Mouse (Mus musculus) stomach, postnatal 0 days (tissue): ENCODE results near the gene Gga1. TPM values are rescaled to one million over a fixed set of nuclear protein-coding genes. Genes with fewer than 3 reads are reported as not detected.
A peak's percentile ranks its signal among the peaks of the same experiment; 100 is the strongest.

Experiments
- ATAC-seq: fragments of 200-750 bp; cut with Nextera tagmentation; 2 replicates; pipeline ENCODE4 v1.8.0; 2017; ENCODE audit not compliant: low FRiP score, low TSS enrichment
- DNase-seq: peaks from one replicate; pipeline ENCODE4 v3.0.0-alpha.2; 2016; ENCODE audit warnings: low spot score
- H3K27ac ChIP-seq: fragments of 300-500 bp; sonication (generic); replicated peaks from 2 replicates; pipeline ENCODE4 v1.5.1; 2014; ENCODE audit warnings: mild to moderate bottlenecking, control low read depth
- H3K27me3 ChIP-seq: fragments of 300-500 bp; sonication (generic); 2 replicates; pipeline ENCODE4 v1.6.1; 2014; ENCODE audit warnings: low read length; ENCODE audit not compliant: control insufficient read depth, insufficient read depth
- H3K36me3 ChIP-seq: fragments of 300-500 bp; sonication (generic); 2 replicates; pipeline ENCODE4 v1.6.1; 2014; ENCODE audit warnings: low read length, mixed read lengths; ENCODE audit not compliant: control insufficient read depth, insufficient read depth
- H3K4me1 ChIP-seq: fragments of 300-500 bp; sonication (generic); replicated peaks from 2 replicates; pipeline ENCODE4 v1.6.1; 2014; ENCODE audit warnings: antibody characterized with exemption; ENCODE audit not compliant: control insufficient read depth, insufficient read depth
- H3K4me2 ChIP-seq: fragments of 300-500 bp; sonication (generic); replicated peaks from 2 replicates; pipeline ENCODE4 v1.6.1; 2014; ENCODE audit warnings: low read depth, mild to moderate bottlenecking, control low read depth, moderate library complexity
- H3K4me3 ChIP-seq: fragments of 300-500 bp; sonication (generic); 2 replicates; pipeline ENCODE4 v1.5.1; 2014; ENCODE audit warnings: low read depth, low read length, control low read depth
- H3K9ac ChIP-seq: fragments of 300-500 bp; sonication (generic); 2 replicates; pipeline ENCODE4 v1.6.1; 2014; ENCODE audit warnings: mild to moderate bottlenecking, low read length, control low read depth, mixed read lengths
- H3K9me3 ChIP-seq: fragments of 300-500 bp; sonication (generic); 2 replicates; pipeline ENCODE4 v1.6.1; 2016; ENCODE audit warnings: low read length; ENCODE audit not compliant: control insufficient read depth
- CTCF ChIP-seq: IDR thresholded peaks from 2 replicates; pipeline ENCODE4 v1.5.1; 2016; ENCODE audit warnings: antibody characterized with exemption, low read depth, mild to moderate bottlenecking, moderate library complexity
- EP300 ChIP-seq: optimal IDR thresholded peaks from 2 replicates; pipeline ENCODE3; 2016; ENCODE audit warnings: antibody characterized with exemption
- WGBS: fragments of 180-500 bp; shearing (Covaris S2); extraction: QIAGEN DNeasy Blood & Tissue Kit; methylation state at CpG from one replicate; pipeline ENCODE4 v1.1.7; 2014; 5-methylcytosine and 5-hydroxymethylcytosine counted together
- polyA plus RNA-seq: library from polyadenylated mRNA; unstranded; fragments of >200 nt; fragmentation: Nextera tagmentation; extraction: Ambion mirVana; gene quantifications from 2 replicates; pipeline ENCODE4 v1.2.1, GENCODE M21; 2015

Gene Gga1
- 35.6 and 39.3 TPM in 2 replicates for polyA plus RNA-seq

- Histone ChIP-seq H3K4me2 (peak within 1 kb of the TSS; percentile 68), H3K4me1 (peaks cover 7% of the 10 kb centered on the region), H3K36me3 (peaks cover 13% of the 10 kb centered on the region), H3K27ac (peak within 1 kb of the TSS; percentile 99), H3K9me3 (no peaks in the 10 kb centered on the region), H3K27me3 (no peaks in the 10 kb centered on the region), H3K4me3 (peak within 1 kb of the TSS; percentile 63), H3K9ac (peak within 1 kb of the TSS; percentile 82)
- TF ChIP-seq EP300 (peak; percentile 68), CTCF (peak; percentile 29)
- DNase-seq: peak; percentile 94
- WGBS: under 1% methylated on average over 67 of the region's 95 CpGs
- ATAC-seq: peak; percentile 88
Observed at GRCm38 (mm10) chr15:78876991-78877809, at the start of gene Gga1. Gene Gga1, plus strand, starts transcription at chr15:78877190.

DNA sequence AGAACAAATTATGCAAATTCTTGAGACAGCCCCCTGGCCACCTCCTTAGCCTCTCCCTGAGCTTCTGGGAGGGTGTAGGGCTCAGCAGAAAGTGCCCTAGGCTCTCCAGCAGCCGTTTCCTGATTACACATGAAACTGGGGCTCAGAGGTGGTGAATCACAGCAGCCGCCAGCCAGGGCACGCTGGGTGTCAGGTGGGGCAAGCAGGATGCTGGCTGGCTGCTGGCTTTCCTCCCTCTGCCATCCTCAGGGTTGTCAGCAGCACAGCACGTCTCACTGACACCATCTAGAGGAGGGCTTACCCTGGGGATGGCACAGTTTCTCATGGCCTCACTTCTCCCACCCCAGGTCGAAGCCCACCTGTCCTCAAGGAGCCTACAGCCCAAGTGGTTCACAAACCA lies 48.7 kb upstream of the Gga1 start:
- TF ChIP-seq CTCF: peak; percentile 46; the same call in 1 of the 2 replicates
- TF ChIP-seq EP300: no peak
- ATAC-seq (peak; percentile 39; the same call in 1 of the 2 replicates), DNase-seq (peak; percentile 71)
- Histone ChIP-seq H3K27me3 (no peaks in the 10 kb centered on the region), H3K9ac (no peak overlapping the region), H3K36me3 (no peaks in the 10 kb centered on the region), H3K4me3 (no peak overlapping the region), H3K27ac (peak overlapping the region; percentile 53; the same call in 1 of the 2 replicates), H3K9me3 (no peaks in the 10 kb centered on the region), H3K4me2 (no peak overlapping the region), H3K4me1 (peaks cover 11% of the 10 kb centered on the region; the same call in 1 of the 2 replicates)
- 23% methylated on average over 5 of the region's 5 CpGs for WGBS

- no peaks in the 10 kb centered on the region for H3K27me3 ChIP-seq
- no peak overlapping the region for H3K9ac ChIP-seq
- ATAC-seq (no peak), DNase-seq (no peak)
- no peak overlapping the region for H3K4me3 ChIP-seq
- H3K36me3 ChIP-seq: no peaks in the 10 kb centered on the region
- H3K9me3 ChIP-seq: no peaks in the 10 kb centered on the region
- H3K4me2 ChIP-seq: no peak overlapping the region
- peaks cover 11% of the 10 kb centered on the region; the same call in 1 of the 2 replicates for H3K4me1 ChIP-seq
- 98% methylated on average over 1 of the region's 1 CpGs for WGBS
- peak; percentile 60 for TF ChIP-seq CTCF
- no peak for TF ChIP-seq EP300
- H3K27ac ChIP-seq: no peak overlapping the region
Observed at GRCm38 (mm10) chr15:78829636-78830035, 47.4 kb upstream of the Gga1 start.

GRCm38 (mm10) chr15:78830742-78831719 lies 46.0 kb upstream of the Gga1 start:
- no peaks in the 10 kb centered on the region for H3K9me3 ChIP-seq
- no peak for TF ChIP-seq EP300
- peak; percentile 39 for TF ChIP-seq CTCF
- no peak overlapping the region for H3K4me3 ChIP-seq
- no peak overlapping the region; the same call in 1 of the 2 replicates for H3K27ac ChIP-seq
- no peak for ATAC-seq
- H3K4me1 ChIP-seq: peaks cover 13% of the 10 kb centered on the region; the same call in 1 of the 2 replicates
- H3K27me3 ChIP-seq: no peaks in the 10 kb centered on the region
- no peaks in the 10 kb centered on the region for H3K36me3 ChIP-seq
- H3K4me2 ChIP-seq: no peak overlapping the region
- no peak overlapping the region for H3K9ac ChIP-seq
- 67% methylated on average over 10 of the region's 10 CpGs for WGBS
- no peak for DNase-seq

GRCm38 (mm10) chr15:78831720-78832657 lies 45.0 kb upstream of the Gga1 start:
- Histone ChIP-seq H3K27ac (peak overlapping the region; percentile 88), H3K4me2 (no peak overlapping the region; the same call in 1 of the 2 replicates), H3K36me3 (no peaks in the 10 kb centered on the region), H3K9ac (0 out of 2 replicates have a peak overlapping the region, but pooled peaks have one; percentile 23), H3K4me3 (no peak overlapping the region), H3K9me3 (no peaks in the 10 kb centered on the region), H3K27me3 (no peaks in the 10 kb centered on the region), H3K4me1 (peaks cover 13% of the 10 kb centered on the region; the same call in 1 of the 2 replicates)
- peak; percentile 39 for ATAC-seq
- no peak for TF ChIP-seq EP300
- TF ChIP-seq CTCF: no peak
- peak; percentile 40 for DNase-seq
- 41% methylated on average over 19 of the region's 19 CpGs for WGBS
